Mouse (Mus musculus) liver, adult 2 months (tissue): ENCODE data around the gene Siglece.

Source experiments
- CTCF ChIP-seq: fragments of 200-500 bp; IDR thresholded peaks from 2 replicates; pipeline ENCODE4 v1.5.1; 2011; ENCODE audit warnings: low read depth, low read length, control low read depth
- POLR2A ChIP-seq: fragments of 200-500 bp; IDR thresholded peaks from 2 replicates; pipeline ENCODE4 v1.6.1; 2011; ENCODE audit warnings: low read length, control low read depth; ENCODE audit not compliant: insufficient read depth; ENCODE audit errors: extremely low read depth

- TF ChIP-seq CTCF (no peak), POLR2A (no peak)
Measured at GRCm38 (mm10) chr7:43643046-43643652, 16.8 kb downstream of the Siglece start.
